Mouse (Mus musculus) heart, postnatal 36 days (tissue): ENCODE measurements at regions not wholly inside any gene's neighbourhood (a gene's known extent, or its start where the extent isn't known, plus 50 kb on each side); places are given as distances from the start of the nearest gene placed in this dataset.

Source experiments
- DNase-seq, 2 experiments: peaks; one replicate each; pipeline ENCODE4 v3.0.0; 2021 to 2022
- intact Hi-C: fragments of 180-260 bp; cut with DNase I; formaldehyde crosslinking; loops from one replicate; pipeline ENCODE4 v1.15.1; 2025

DNA sequence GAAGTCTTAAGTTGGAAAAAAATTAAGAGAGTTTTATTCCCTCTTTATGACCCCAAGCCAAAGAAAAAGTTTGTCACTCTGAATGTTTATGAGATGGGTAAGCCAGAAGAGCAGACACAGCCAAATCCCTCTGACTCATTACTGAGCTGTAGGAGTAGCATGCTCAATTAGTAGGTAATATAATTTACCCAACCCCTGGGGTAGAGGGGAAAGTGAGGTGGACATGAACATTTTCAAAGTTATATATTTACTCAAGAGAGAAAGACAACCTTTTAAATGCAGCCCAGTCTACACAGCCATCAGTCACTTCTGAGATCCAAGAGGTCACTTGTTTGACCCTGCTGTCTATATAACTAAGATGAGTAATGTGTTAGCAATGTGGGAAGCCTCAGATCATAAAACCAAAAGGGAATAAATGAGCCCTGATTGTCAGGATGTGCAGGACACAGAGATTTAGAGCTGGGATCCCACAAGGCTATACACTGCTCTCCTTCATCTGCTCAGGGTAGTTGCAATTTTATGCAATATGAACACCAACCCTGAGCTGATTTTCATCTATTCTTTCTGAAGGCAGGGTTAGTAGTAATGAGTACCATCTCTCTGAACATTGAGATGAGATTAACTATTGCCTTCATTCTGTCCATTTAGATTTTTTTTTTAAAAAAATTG is 114.7 kb upstream of the Ndp start:
- DNase-seq: no peak
- intact Hi-C loops: no loop called here

DNA sequence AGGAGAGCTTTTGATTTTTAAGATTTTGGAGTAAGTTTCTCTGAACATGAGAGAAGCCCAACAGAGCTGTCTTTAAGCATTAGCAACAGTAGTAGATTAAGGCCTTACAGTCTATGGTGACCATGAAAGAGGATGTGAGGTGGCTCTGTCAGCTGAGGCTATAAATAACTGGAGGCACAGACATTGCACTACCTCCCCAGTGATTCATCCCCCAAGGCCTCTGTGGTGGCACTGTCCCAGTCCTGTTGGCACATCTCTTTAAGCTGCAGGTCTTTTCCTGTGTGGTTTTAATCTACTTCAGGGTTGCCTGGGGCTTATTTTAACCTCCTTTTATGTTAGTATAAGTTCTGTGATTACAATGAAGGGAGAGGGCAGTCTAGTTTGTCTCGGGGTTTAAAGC is 106.2 kb upstream of the Ndp start:
- intact Hi-C loops: no loop called here
- DNase-seq: no peak

DNA sequence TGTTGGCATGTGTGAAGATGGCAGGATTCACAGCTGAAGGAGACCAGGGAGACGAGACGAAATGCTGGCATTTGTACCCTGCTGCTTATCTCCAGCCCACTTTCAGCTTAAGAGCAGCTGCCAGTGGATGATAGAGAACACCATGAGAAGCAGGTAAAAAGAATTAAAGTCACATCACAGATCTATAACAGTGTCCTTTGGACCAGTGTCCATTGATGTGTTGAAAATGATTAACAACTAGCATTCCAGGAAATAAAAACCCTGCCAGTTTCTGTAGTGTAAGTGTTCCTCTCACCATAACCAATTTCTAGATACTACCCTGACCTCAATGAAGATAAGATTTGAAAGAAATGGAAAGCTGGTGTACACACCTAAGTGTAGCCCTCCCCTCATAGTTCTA is 97.6 kb upstream of the Ndp start:
- intact Hi-C loops: no loop called here
- no peak for DNase-seq

GRCm38 (mm10) chrX:16998578-16998977 is 87.0 kb upstream of the Ndp start:
- intact Hi-C loops: no loop called here
- peak in 1 of 2 experiments; percentile 6 for DNase-seq
